Mouse (Mus musculus) cerebellum, postnatal 14 days (tissue): ENCODE results near the gene Prg3.

ENCODE experiments used
- DNase-seq, 2 experiments: peaks; one replicate each; pipeline ENCODE4 v3.0.0; 2021; ENCODE audit warnings: mixed read lengths in 2 of 2

The Prg3 gene

DNA sequence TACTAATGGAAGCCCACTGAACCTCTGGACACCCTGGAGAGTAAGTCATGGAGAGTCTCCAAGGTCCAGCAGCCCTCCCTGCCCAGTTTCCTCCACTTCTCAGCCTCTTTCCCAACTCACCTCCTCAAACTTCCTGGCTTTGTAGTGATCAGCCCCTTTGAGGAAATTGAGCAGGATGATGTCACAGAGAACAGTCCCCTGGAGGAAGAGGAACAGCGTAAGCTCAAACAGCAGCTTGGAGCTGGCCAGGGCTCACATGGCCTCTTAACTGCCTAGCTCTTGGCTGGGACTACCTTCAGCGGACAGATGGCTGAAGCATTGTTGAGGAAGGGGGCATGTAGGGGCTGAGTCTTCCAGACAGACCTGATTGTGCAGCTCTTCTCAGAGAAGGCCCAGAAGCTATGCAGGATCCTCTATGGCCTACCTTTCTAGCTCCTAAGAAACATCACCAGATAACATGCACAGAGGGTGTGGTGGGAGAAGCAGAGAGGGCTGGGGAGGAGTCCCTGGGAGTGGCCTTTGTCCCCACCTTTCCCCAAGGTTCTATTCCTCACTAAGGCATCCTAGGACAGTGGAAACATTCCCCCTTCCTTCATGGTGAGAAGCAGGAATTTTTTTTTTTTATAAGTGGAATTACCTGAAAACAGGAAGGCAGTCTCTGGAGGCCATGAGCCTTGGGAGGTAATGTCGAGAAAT is 11.6 kb downstream of the Prg3 start:
- no peak for DNase-seq

DNA sequence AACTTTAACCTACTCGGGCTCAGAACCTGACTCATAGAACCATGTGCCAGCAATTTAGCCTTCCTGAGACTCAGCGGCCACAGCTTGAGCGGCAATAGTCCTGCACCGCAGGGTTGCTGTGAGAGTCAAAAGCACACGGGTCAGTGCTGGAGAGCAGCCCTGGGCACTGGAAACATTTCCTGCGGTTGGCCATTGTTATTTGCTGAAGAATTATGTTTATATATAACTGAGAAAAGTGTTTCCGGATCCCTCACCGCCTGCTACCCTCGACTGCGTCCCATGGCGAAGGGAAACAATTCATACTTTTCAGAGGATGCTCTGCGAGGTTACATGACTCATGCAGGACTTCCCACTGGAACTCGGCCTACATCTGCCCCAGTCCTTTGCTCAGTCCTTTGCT is 13.5 kb downstream of the Prg3 start:
- no peak for DNase-seq

DNA sequence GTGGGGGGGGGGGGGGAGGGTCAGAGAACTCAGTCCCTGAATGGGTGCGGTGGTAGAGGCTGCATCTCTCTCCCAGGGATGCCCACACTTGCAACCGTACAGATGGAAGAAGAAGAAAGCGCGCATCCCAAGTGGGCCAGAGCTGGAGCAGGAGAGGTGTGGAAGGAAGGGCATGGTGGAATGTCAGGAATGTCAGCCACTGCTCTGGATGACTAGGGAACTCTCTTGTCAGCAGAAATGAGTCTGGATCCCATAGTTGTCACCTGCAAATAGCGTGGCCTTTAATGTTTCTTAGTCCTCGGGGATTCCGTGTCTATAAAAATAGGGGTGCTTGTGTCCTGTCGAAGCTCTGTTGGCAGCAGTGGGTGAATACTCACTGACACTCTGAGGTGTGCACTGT is 14.6 kb downstream of the Prg3 start:
- DNase-seq = no peak

DNA sequence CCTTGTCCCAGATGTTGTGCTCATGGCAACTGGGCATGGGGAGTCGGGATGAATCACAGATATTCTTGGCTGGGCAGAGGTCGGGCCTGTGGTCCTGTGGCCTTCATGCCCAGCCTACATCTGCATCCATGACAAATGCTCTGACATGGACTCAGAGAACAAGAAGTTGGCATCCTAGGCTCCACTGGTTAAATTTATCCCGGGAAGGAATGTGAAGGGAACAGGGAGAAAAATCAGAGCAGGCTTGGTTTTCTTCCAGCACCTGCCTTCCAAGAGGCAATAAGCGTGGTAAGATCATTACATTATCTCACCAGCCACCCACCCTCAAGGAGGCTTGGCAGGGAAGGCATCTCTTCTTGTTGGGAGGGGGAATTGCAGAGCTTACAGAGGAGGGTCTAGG is 16.3 kb downstream of the Prg3 start:
- DNase-seq = no peak

DNA sequence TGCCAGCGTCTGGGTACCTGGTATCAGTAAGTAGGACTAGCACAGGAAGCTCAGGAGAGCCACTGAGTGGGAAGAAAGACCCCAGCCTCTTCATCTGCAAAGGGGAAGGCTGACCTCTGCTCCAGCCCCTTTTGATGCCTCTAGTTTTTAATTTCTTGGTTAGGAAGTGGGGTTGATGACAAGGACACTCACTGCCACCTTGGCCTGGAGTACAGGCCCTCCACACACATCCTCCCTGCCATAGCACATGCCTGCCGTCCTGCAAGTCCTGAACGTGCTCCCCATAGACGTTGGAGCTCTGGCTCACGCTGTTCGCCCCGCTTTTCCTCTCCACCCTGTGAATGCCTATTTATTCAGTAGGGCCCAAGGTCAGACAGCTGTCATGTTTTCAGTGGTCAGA is 18.6 kb downstream of the Prg3 start:
- DNase-seq = no peak

DNA sequence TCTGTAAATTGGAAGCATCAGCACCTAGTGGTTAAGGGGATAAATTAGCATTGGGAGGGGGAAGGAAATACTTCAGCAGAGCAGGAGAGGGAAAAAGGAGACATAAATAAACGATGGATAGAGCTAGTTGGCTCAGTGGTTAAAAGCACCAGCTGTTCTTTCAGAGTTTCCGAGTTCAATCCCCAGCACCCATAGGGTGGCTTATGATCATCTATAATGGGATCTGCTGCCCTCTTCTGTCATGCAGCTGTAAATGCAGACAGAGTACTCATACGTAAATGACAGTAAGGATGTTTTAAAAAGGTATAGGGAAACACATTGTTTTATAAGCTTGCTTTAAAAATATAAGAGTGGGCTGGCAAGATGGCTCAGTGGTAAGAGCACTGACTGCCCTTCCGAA is 19.7 kb downstream of the Prg3 start:
- peak; percentile 20 to 30 for DNase-seq

DNA sequence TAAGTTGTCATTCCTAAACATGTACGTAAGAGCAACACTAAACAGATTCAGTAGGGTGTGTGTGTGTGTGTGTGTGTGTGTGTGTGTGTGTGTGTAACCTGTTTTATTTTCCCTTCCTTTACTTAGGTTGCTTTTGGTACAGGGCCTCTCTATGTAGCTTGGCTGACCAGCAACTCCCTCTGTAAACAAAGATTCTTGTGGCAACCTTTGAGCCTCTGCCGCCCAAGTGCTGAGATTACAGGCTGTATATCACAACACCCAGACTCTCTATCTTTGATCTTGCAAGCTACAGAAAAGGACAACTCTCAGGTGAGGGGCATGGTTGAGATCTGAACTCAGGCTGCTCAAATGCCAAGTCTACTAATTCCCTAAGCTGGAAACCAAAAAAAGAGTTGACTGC is 21.2 kb downstream of the Prg3 start:
- DNase-seq = no peak

DNA sequence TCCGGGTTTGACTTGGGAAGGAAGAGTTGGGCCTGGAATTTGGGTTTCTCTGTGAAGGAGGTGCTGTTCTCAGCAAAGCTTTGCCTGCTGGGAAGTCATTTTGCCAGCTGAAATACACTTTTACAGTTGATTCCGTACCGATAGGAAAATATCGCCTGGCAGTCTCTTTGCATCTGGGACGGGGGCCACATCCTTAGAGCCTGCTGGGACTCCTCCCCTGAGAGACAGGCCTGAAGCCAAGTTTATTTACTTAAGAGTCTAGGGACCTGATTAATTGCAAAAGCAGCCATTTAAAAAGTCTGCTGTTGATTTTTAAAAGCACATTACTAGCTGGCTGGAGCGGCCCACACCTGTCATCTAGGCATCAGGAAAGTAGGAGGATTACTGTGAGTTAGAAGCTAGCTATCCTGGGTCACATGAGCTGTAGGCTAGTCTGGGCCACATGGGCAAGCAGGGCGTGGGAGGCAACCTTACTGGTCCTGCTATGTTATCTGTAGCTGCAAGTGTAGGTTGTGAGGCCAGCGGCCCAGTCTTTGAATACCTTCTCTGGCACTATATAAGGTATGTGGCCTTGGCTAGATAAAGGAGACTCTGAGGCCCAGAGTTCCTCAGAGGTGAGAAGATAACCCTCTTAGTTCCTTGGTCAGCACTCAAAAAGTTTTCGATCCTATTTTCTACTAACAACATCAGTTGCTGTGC is 24.0 kb downstream of the Prg3 start:
- no peak for DNase-seq

DNA sequence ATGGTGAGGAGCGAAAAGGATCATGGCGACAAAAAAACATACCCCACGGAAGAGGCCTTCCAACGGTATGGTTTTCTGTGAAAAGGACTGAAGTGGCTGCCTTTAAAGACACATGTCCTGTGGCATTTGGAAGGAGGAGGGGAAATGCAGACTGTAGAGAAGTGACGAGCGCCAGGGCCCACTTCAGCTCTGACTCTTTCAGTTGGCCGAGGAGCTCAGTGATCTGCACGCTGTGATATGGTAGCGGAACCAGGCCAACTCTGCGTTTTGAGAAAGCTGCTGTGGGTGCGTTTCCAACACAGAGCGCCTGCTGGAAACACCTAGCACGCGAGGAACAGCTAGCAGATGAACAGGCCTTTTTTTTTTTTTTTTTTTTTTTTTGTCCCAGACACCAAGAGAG is 24.7 kb downstream of the Prg3 start:
- DNase-seq = no peak

DNA sequence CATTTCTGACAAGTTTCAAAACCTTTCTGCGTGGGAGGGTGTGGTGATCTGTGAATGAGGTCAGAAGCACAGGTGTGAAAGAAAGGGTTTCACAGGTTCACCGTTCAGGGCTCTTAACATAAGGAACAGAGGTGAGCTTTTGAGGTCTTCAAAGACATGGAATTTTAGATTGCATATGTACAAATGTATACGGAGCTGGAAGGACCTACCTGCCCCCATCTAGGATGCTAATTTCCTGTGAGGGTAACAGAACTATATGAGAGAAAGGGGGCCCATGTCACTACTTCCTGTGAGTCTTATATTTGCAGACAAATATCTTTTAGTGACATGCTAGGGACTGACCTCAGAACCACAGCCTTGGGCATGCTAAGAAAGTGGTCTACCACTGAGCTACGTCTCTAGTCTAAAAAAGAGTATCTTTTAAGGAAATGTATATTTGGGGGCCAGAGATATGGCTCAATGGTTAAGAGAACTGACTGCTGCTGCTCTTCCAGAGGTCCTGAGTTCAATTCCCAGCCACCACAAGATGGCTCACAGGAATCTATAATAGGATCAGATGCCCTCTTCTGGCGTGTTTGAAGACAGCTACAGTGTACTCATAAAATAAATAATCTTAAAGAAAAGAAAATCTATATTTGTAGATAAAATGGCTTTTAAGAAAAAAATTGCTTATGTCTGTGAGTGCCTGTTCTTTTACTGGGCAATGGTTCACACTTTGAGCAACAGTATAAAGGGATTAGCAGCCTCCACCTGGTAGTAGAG is 26.0 kb downstream of the Prg3 start:
- DNase-seq = no peak

DNA sequence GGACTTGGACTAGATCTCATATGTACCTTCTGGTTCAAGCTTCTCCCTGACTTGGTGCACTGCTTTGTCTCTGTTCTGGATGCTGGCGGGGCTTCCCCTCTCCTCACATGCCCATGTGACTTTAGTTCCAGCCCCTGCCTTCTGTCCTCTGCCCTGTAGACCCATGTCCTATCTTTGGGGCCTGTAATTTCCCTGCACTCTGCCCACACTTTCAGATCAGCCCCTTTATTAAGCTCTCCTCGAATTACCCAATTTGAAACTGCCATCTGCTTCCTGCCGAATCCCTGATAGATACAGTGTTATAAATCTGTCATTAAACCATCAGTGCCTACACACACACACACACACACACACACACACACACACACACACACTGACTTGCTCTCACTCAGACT is 26.6 kb downstream of the Prg3 start:
- DNase-seq = no peak

DNA sequence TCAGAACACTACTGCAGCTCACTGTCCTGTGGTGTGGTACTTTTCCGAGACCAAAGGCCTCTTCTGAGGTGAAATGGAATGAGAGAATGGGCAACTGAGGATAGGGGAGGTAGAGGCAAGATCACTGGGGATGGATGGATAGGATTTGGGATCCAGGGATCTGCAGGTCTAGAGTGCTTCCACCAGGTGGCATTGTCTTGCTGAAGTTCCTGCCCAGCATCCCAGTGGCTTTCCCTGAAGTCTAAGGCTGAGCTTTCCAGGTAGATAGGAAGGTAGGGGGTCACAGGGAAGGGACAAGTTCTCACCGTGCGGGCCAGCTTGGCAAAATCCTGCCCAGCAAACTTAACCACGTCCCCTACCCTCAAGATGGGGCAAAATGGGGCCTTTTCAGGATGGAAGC is 34.0 kb downstream of the Prg3 start:
- peak; percentile 33 to 39 for DNase-seq

DNA sequence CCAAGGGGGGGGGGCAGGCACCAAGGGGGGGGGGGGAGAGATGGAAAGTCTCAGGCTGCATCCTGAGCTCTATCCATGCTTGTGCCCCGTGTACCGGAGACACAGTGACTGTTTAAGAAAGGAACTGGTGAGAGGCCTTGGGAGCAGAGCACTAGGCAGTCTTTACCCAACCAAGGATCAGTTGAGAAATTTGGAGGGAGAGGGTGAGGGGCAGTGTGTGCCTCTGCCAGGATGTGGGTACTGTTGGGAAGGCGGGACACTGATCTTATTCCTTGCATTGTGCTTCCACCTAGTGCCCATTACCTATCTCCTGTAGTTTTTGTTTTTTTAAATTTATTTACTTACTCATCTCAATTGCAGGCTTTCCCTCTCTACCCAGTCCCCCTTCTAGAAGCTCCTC is 38.2 kb downstream of the Prg3 start:
- DNase-seq = no peak

DNA sequence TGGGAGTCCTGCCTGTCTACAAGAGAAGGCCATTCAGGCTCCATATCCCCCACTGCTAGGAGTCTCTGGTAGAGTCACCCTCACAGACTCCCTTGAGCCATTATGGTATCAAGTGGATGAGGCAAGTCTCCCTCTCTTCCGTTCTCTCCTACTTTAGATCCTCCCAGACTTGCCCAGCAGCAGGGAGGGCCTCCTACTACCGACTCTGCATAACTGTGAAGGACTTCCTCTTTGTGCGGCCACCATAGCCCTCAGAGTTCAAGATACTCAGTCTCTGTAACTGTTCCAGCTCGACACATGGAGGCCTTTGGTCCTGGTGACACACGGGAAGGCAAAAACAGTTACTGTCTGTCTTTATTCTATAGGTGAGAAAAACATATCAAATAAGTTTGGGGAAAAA is 39.3 kb downstream of the Prg3 start:
- DNase-seq = no peak

DNA sequence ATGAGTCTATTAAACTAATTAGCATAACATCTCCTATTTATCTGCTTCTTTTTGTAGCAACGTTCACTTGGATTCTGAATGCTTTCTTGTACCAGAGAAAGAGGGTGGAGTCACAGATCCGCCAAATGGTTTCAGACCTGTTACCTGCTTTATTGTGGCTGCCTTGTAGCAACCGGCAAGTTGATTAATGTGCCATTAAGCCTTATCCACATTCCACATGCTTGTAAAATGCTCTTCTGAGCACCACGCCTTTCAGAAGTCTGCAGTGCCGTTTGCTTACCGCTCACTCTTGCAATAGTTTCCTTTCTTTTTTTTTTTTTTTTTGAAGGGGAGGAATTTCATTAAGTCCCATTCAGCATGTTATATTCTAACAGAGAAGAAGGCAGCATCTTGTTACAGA is 41.9 kb downstream of the Prg3 start:
- no peak for DNase-seq

DNA sequence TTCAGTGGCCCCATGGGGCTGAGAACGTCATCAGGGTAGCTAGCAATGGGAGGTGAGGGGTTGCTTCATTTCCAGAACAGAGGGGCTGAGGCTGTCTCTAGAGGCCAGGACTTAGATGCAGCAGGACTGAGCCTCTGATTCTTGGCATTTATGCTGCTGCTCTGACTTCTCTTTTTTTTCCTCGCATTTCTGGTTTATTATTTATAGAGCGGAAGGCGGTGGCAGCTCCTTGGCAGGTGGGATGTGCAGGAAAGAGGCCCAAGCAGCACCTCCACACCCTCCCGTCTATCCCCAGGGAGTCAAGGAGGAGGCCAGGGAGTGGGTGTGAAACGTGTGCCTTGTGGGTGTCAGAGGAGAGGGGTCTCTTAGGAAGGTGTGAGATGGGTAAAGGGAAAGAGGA is 43.0 kb downstream of the Prg3 start:
- DNase-seq = no peak

DNA sequence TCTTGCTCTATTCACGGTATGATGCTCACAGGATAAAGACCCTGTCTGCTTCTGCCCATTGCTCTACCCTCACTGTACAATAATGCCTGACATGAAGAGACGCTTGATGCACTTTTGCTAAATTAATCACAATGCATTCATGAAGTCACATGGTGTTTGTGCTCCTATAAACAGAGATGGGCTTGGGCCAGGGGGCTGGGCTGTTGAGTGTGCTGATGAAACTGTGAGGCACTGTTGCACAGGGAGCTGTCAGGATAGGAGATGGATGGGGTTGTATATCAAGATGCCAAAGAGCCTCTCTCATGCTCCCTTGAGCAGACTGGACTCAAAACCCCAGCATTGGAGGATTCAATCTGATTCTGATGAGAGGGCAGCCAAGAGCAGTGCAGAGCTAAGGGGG is 45.1 kb downstream of the Prg3 start:
- DNase-seq = no peak

DNA sequence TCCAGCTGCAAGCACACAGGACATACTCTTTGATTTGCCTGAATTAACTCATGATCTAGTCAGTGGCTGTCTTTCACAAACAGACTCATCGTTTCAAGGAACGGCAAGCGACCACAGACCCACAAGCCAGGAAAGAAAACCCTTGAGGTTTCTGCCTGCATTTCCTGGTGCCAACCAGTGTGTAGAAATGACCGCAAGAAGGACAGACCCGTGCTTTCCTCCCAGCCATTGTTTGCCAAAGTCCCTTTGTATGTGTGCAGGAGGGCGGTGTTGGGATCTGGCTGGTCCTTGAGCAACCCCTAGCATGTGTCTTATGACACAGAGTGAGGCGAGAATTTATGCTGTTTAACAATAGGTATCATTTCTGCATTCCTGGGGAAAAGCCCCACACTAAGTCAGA is 46.2 kb downstream of the Prg3 start:
- no peak for DNase-seq

DNA sequence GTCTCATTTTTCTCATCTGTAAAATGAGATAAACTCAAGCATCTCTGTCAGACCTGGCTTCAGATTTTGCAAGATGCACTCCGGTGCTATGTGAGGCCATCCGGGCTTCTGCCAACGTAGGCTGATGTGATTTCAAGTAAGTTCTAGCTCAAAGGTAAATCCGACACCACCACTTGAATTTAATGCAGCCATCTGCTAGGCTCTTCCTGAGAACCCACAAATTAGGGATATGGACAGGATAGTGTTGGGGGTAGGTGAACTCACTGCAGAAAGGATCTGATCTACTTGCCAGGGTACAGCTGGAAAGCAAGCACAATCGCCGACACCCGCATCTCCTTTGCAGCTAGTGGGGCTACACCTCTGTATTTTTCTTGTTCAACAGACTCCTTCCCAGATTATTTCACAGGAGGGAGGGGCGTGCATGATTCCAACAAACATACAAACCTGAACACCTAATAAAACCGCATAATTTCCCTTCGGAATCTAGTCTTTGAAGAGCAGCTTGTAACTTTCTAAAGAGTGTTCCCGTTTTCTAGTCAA is 48.6 kb downstream of the Prg3 start:
- no peak for DNase-seq

DNA sequence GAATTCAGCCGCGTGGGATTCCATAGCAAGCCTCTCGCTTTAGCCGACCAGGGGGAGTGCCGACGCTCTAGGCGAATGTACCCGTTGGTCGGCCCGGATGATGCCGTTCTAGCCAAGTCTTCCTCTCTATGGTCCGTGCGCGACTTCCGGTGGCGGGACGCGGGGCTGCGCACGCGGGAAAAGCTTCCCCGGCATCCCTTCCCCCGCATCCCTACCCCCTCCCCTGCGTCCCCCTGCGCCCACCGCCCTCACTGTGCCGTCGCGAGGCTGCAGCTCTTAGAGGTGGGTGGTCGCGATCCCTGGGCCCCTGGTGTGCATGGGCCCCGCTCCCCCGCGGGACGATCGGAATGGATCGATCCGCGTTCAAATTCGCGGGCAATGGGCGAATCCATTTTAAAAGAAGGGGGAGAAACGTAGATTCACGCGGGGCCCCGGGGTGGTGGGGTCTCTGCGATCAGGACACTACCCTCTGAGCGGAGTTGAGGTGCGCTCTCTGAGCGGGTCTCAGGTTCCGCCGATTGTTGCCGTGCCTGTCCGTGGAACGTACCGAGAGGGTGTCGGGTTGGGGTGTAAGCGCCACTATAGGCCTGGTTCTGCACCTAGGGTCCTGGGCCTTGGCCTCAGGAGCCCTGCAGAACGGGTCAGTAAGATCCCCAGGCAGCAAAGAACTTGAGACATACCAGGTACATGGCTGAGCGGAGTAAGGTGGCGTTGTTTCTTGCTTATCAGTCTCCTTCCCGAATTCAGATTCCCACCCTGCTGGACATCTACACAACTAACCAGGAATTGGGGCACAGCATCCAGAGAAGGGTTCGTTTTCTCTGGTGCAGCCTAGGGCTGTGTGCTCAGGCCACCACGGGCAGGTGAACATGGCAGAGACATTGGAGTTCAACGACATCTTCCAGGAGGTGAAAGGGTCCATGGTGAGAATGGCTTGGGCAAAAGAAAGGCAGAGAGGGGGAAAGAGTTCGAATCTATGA is 49.3 kb downstream of the Prg3 start, which contains the start of the genes Ssrp1 and P2rx3:
Gene Ssrp1, plus strand, starts transcription at position 188 of the 980 bp plus-strand sequence.
Gene P2rx3, minus strand, starts transcription at position 416 of the 980 bp plus-strand sequence.
- DNase-seq = peak; percentile 92 to 95

DNA sequence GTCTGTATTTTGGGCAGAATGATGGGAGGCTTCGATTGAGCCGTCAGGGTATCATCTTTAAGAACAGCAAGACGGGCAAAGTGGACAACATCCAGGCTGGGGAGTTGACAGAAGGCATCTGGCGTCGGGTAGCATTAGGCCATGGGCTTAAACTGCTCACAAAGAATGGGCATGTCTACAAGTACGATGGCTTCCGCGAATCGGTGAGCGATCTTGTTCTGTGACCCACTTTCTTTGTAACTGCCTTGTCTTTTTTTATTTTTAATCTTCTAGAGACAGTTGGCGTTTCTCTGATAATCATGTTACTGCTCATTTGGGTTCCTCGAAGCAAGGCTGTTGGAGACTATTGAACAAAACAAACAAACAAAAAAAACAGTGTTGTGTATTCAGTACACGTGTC is 50.3 kb downstream of the Prg3 start:
- no peak for DNase-seq
